ENCODE assay signal across 17 mouse cellular contexts in genomic region chr8:124075977-124076376, GRCm38 (mm10). TPM values are rescaled to one million over a fixed set of nuclear protein-coding genes. Genes with fewer than 3 reads are reported as not detected.
A peak's percentile ranks its signal among the peaks of the same experiment; 100 is the strongest.
DNase-seq lines count a peak whose midpoint lies in the region; ATAC-seq and TF ChIP-seq lines count a peak whose summit lies in the region.
"Had no signal": no experiment of that assay in that cellular context is flagged by ENCODE, and none has a peak within 500 bp of the region (broad histone marks: within the 10 kb centered on the region; RNA-seq: fewer than 3 reads in every experiment).

No protein-coding gene starts in this region.

- H3K9ac ChIP-seq in forebrain, embryonic 13.5 days = no peak overlapping the region
- H3K9ac ChIP-seq in forebrain, postnatal 0 days = no peak overlapping the region
- no peak overlapping the region for H3K9ac ChIP-seq in midbrain, embryonic 15.5 days
- H3K9ac ChIP-seq in midbrain, embryonic 11.5 days (ENCODE audit: low read length) = no peak overlapping the region
- no peak overlapping the region for H3K9ac ChIP-seq in limb, embryonic 12.5 days (replicated peaks)
- H3K9ac ChIP-seq: heart, embryonic 13.5 days; hindbrain, embryonic 15.5 days had no signal

- 0 out of 2 replicates have a peak overlapping the region, but pooled peaks have one; percentile 3 for H3K27ac ChIP-seq in forebrain, embryonic 13.5 days
- H3K27ac ChIP-seq in forebrain, postnatal 0 days (ENCODE audit: low read depth, low read length) = no peak overlapping the region
- peak overlapping the region; percentile 47; the same call in 1 of the 2 replicates for H3K27ac ChIP-seq in midbrain, embryonic 15.5 days
- no peak overlapping the region for H3K27ac ChIP-seq in midbrain, embryonic 11.5 days (ENCODE audit: low read depth, low read length)
- H3K27ac ChIP-seq in limb, embryonic 12.5 days = peak overlapping the region; percentile 42
- H3K27ac ChIP-seq: heart, embryonic 13.5 days; hindbrain, embryonic 15.5 days; macrophage had no signal

- H3K27me3 ChIP-seq in forebrain, embryonic 13.5 days = 0 out of 2 replicates have a peak, but pooled peaks cover 2% of the 10 kb centered on the region
- no peaks in the 10 kb centered on the region for H3K27me3 ChIP-seq in forebrain, postnatal 0 days (ENCODE audit: insufficient read depth, low read length)
- no peaks in the 10 kb centered on the region for H3K27me3 ChIP-seq in midbrain, embryonic 15.5 days (replicated peaks)
- H3K27me3 ChIP-seq in midbrain, embryonic 11.5 days (ENCODE audit: control insufficient read depth, insufficient read depth, low read length) = no peaks in the 10 kb centered on the region
- no peaks in the 10 kb centered on the region for H3K27me3 ChIP-seq in limb, embryonic 12.5 days
- H3K27me3 ChIP-seq: hindbrain, embryonic 15.5 days had no signal

- 73% methylated on average over 8 of the region's 8 CpGs for WGBS in forebrain, embryonic 13.5 days
- WGBS in forebrain, postnatal 0 days = 55% methylated on average over 8 of the region's 8 CpGs
- 59% methylated on average over 8 of the region's 8 CpGs for WGBS in midbrain, embryonic 15.5 days
- 68% methylated on average over 8 of the region's 8 CpGs for WGBS in midbrain, embryonic 11.5 days
- WGBS in limb, embryonic 12.5 days = 47% methylated on average over 8 of the region's 8 CpGs

- ATAC-seq in forebrain, embryonic 13.5 days = no peak
- ATAC-seq in forebrain, postnatal 0 days = no peak
- ATAC-seq in midbrain, embryonic 15.5 days (replicated peaks) = no peak
- ATAC-seq in midbrain, embryonic 11.5 days (ENCODE audit: low FRiP score) = no peak
- ATAC-seq in limb, embryonic 12.5 days (ENCODE audit: insufficient number of reproducible peaks, insufficient read depth, low FRiP score, low TSS enrichment, low read depth) = no peak

- H3K4me2 ChIP-seq in forebrain, embryonic 13.5 days = no peak overlapping the region
- H3K4me2 ChIP-seq in forebrain, postnatal 0 days (ENCODE audit: low read depth) = no peak overlapping the region
- H3K4me2 ChIP-seq in midbrain, embryonic 15.5 days = no peak overlapping the region
- H3K4me2 ChIP-seq in midbrain, embryonic 11.5 days = no peak overlapping the region
- no peak overlapping the region for H3K4me2 ChIP-seq in limb, embryonic 12.5 days
- H3K4me2 ChIP-seq: heart, embryonic 13.5 days; hindbrain, embryonic 15.5 days had no signal

- intact Hi-C loops in left cerebral cortex, postnatal 14 days (cut with DNase I) = no loop called here

- no peaks in the 10 kb centered on the region for H3K36me3 ChIP-seq in forebrain, embryonic 13.5 days (ENCODE audit: poor library complexity, severe bottlenecking)
- no peaks in the 10 kb centered on the region for H3K36me3 ChIP-seq in forebrain, postnatal 0 days (ENCODE audit: insufficient read depth)
- H3K36me3 ChIP-seq in midbrain, embryonic 15.5 days (replicated peaks) = no peaks in the 10 kb centered on the region
- no peaks in the 10 kb centered on the region for H3K36me3 ChIP-seq in midbrain, embryonic 11.5 days (ENCODE audit: control insufficient read depth, insufficient read depth, low read length)
- no peaks in the 10 kb centered on the region for H3K36me3 ChIP-seq in limb, embryonic 12.5 days
- H3K36me3 ChIP-seq: G1E; heart, embryonic 13.5 days; hindbrain, embryonic 15.5 days had no signal

- H3K4me1 ChIP-seq in forebrain, embryonic 13.5 days = peaks cover 19% of the 10 kb centered on the region
- H3K4me1 ChIP-seq in forebrain, postnatal 0 days (ENCODE audit: insufficient read depth) = no peaks in the 10 kb centered on the region
- peaks cover 17% of the 10 kb centered on the region for H3K4me1 ChIP-seq in midbrain, embryonic 15.5 days
- no peaks in the 10 kb centered on the region for H3K4me1 ChIP-seq in midbrain, embryonic 11.5 days (ENCODE audit: control insufficient read depth, insufficient read depth, low read length)
- H3K4me1 ChIP-seq in limb, embryonic 12.5 days (replicated peaks) = peaks cover 22% of the 10 kb centered on the region

- no peak for TF ChIP-seq CTCF in forebrain, postnatal 0 days (IDR thresholded peaks at IDR 0.05; ENCODE audit: low read depth)

- H3K4me3 ChIP-seq in forebrain, embryonic 13.5 days = no peak overlapping the region
- no peak overlapping the region for H3K4me3 ChIP-seq in forebrain, postnatal 0 days (ENCODE audit: low read depth, low read length)
- no peak overlapping the region for H3K4me3 ChIP-seq in midbrain, embryonic 15.5 days
- H3K4me3 ChIP-seq in midbrain, embryonic 11.5 days (ENCODE audit: low read depth, low read length) = no peak overlapping the region
- H3K4me3 ChIP-seq in limb, embryonic 12.5 days (replicated peaks) = no peak overlapping the region
- H3K4me3 ChIP-seq: heart, embryonic 13.5 days; hindbrain, embryonic 15.5 days had no signal

- H3K9me3 ChIP-seq in forebrain, embryonic 13.5 days (replicated peaks) = no peaks in the 10 kb centered on the region
- H3K9me3 ChIP-seq in forebrain, postnatal 0 days (ENCODE audit: low read length) = no peaks in the 10 kb centered on the region
- H3K9me3 ChIP-seq in midbrain, embryonic 15.5 days = no peaks in the 10 kb centered on the region
- H3K9me3 ChIP-seq in midbrain, embryonic 11.5 days (ENCODE audit: control insufficient read depth, low read length) = no peaks in the 10 kb centered on the region
- no peaks in the 10 kb centered on the region for H3K9me3 ChIP-seq in limb, embryonic 12.5 days
- H3K9me3 ChIP-seq: heart, embryonic 13.5 days; hindbrain, embryonic 15.5 days had no signal

- DNase-seq in forebrain, postnatal 0 days = no peak
- no peak for DNase-seq in midbrain, embryonic 11.5 days (ENCODE audit: low spot score, missing footprints)
- peak; percentile 63 to 66 for DNase-seq in thymus, postnatal 36 days
- DNase-seq in left cerebral cortex, postnatal 14 days (ENCODE audit: low spot score in 2 of 2) = no peak
- DNase-seq in retina, embryonic 14.5 days (ENCODE audit: low spot score) = no peak
- DNase-seq: adrenal gland, postnatal 25 days; cerebellum, postnatal 25 days; gastrocnemius, postnatal 25 days; kidney, adult 9 months; lung, adult 18-20 months had no signal

RNA-seq across cellular contexts. Expression of gene Urb2, which starts 54.7 kb away (rescaled TPM):
- polyA plus RNA-seq in forebrain, embryonic 13.5 days (2015; fragmentation: Nextera tagmentation; extraction: Ambion mirVana) = 3.2 and 3.5 TPM in 2 replicates
- total RNA-seq in forebrain, postnatal 0 days (2014; rRNA removed) = 12.7 and 14.8 TPM in 2 replicates
- 1.2 and 1.8 TPM in 2 replicates for polyA plus RNA-seq in forebrain, postnatal 0 days (2015; fragmentation: Nextera tagmentation; extraction: Ambion mirVana)
- polyA plus RNA-seq in midbrain, embryonic 15.5 days (2015; fragmentation: Nextera tagmentation; extraction: Ambion mirVana) = 3.5 and 4.1 TPM in 2 replicates
- 6.9 and 7.1 TPM in 2 replicates for polyA plus RNA-seq in midbrain, embryonic 11.5 days (2014; fragmentation: Nextera tagmentation; extraction: Ambion mirVana)
- polyA plus RNA-seq in limb, embryonic 12.5 days (2016; fragmentation: Nextera tagmentation; extraction: Ambion mirVana) = 5.1 and 6.4 TPM in 2 replicates
- 10 to 100 TPM; 12.0 to 12.2 TPM for total RNA-seq in left cerebral cortex, postnatal 14 days (2021)

RNA-seq across cellular contexts. Expression of gene Taf5l, which starts 54.8 kb away (rescaled TPM):
- 27.5 and 30.9 TPM in 2 replicates for polyA plus RNA-seq in forebrain, embryonic 13.5 days (2015; fragmentation: Nextera tagmentation; extraction: Ambion mirVana)
- 33.3 and 39.8 TPM in 2 replicates for total RNA-seq in forebrain, postnatal 0 days (2014; rRNA removed)
- 24.4 and 26.7 TPM in 2 replicates for polyA plus RNA-seq in forebrain, postnatal 0 days (2015; fragmentation: Nextera tagmentation; extraction: Ambion mirVana)
- polyA plus RNA-seq in midbrain, embryonic 15.5 days (2015; fragmentation: Nextera tagmentation; extraction: Ambion mirVana) = 24.6 and 25.9 TPM in 2 replicates
- 34.8 and 40.2 TPM in 2 replicates for polyA plus RNA-seq in midbrain, embryonic 11.5 days (2014; fragmentation: Nextera tagmentation; extraction: Ambion mirVana)
- polyA plus RNA-seq in limb, embryonic 12.5 days (2016; fragmentation: Nextera tagmentation; extraction: Ambion mirVana) = 45.7 and 48.9 TPM in 2 replicates
- total RNA-seq in left cerebral cortex, postnatal 14 days (2021) = 10 to 100 TPM; 21.2 to 23.5 TPM

Comparison
In these comparisons a context has a peak if more than half of its experiments do, and no peak if none do; other contexts are left out.
1. H3K27ac ChIP-seq: peak in forebrain, embryonic 13.5 days (single experiment), midbrain, embryonic 15.5 days (single experiment) and limb, embryonic 12.5 days (single experiment); none in forebrain, postnatal 0 days (single experiment) and midbrain, embryonic 11.5 days (single experiment).
2. DNase-seq: peak in thymus, postnatal 36 days (2 of 2); none in forebrain, postnatal 0 days (single experiment), midbrain, embryonic 11.5 days (single experiment), left cerebral cortex, postnatal 14 days (0 of 2) and retina, embryonic 14.5 days (single experiment).